Mouse (Mus musculus): ENCODE results near the gene Frmpd1.

GRCm38 (mm10) chr4:45212342-45213063 is 27.8 kb downstream of the Frmpd1 start:
- no peak for TF ChIP-seq CTCF (IDR thresholded peaks at IDR 0.05; ENCODE audit: borderline replicate concordance, insufficient read depth, low read depth, low read length)
- TF ChIP-seq POLR2A (IDR thresholded peaks at IDR 0.05; ENCODE audit: borderline replicate concordance, insufficient read depth, low read length) = no peak

Measured in cerebellum, adult 2 months (tissue).